Mouse (Mus musculus) small intestine, adult 2 months (tissue): ENCODE results near the gene Tex13b.

Experiments used
- CTCF ChIP-seq: fragments of 200-500 bp; IDR thresholded peaks from 2 replicates; pipeline ENCODE4 v1.5.1; 2012; ENCODE audit warnings: low read depth, mild to moderate bottlenecking, control low read depth, inconsistent platforms, low read length, moderate library complexity, mixed read lengths; ENCODE audit not compliant: insufficient replicate concordance, insufficient read length; ENCODE audit errors: extremely low read depth
- POLR2A ChIP-seq: fragments of 200-500 bp; IDR thresholded peaks from 2 replicates; pipeline ENCODE4 v1.6.1; 2012; ENCODE audit warnings: low read depth, mild to moderate bottlenecking, control low read depth, inconsistent platforms, low read length, moderate library complexity

DNA sequence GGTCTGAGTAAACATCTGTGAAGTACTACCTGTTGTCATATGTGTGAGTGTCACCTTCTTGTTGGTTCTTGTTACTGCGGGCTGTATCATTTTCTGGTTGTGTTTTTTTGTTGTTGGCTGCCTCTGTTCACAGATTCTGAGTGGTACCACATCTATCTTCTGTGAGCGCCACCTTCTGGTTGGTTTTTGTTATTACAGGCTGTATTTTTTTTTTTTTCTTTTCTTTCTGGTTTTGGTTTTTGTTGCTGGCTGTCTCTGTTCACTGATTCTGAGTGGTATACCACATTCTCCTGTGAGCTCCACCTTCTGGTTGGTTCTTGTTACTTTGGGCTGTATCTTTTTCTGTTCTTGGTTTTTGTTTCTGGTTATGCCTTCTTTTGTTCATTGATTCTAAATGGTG lies 44.2 kb upstream of the Tex13b start:
- TF ChIP-seq CTCF (no peak), POLR2A (no peak)
